Mouse (Mus musculus): ENCODE data around the gene Gdpd2.

- TF ChIP-seq CTCF (IDR thresholded peaks at IDR 0.05; ENCODE audit: control insufficient read depth, insufficient read depth, insufficient replicate concordance, low read depth, low read length) (no peak), POLR2A (IDR thresholded peaks at IDR 0.05; ENCODE audit: control insufficient read depth, low read depth, low read length) (no peak)
Observed at GRCm38 (mm10) chrX:100708032-100708431, 21.6 kb upstream of the Gdpd2 start.

Data from testis, adult 2 months (tissue).